Mouse (Mus musculus) neural tube, embryonic 14.5 days (tissue): ENCODE data around the gene Rln3. TPM values are rescaled to one million over a fixed set of nuclear protein-coding genes. Genes with fewer than 3 reads are reported as not detected.
A peak's percentile ranks its signal among the peaks of the same experiment; 100 is the strongest.

Experiments
- ATAC-seq: fragments of 200-750 bp; cut with Nextera tagmentation; 2 replicates; pipeline ENCODE4 v1.8.0; 2017; ENCODE audit warnings: low read depth, mild to moderate bottlenecking, moderate TSS enrichment, moderate library complexity
- H3K27ac ChIP-seq: fragments of 300-500 bp; sonication (generic); 2 replicates; pipeline ENCODE4 v1.5.1; 2014; ENCODE audit warnings: low read depth, mild to moderate bottlenecking, control low read depth, low read length, moderate library complexity, mixed read lengths
- H3K27me3 ChIP-seq: fragments of 300-500 bp; sonication (generic); 2 replicates; pipeline ENCODE4 v1.6.1; 2014; ENCODE audit warnings: low read length; ENCODE audit not compliant: control insufficient read depth, insufficient read depth
- H3K36me3 ChIP-seq: fragments of 300-500 bp; sonication (generic); 2 replicates; pipeline ENCODE4 v1.6.1; 2014; ENCODE audit warnings: low read length, mixed read lengths; ENCODE audit not compliant: control insufficient read depth, insufficient read depth
- H3K4me1 ChIP-seq: fragments of 300-500 bp; sonication (generic); 2 replicates; pipeline ENCODE4 v1.6.1; 2014; ENCODE audit warnings: low read length; ENCODE audit not compliant: control insufficient read depth, insufficient read depth
- H3K4me2 ChIP-seq: fragments of 300-500 bp; sonication (generic); 2 replicates; pipeline ENCODE4 v1.6.1; 2014; ENCODE audit warnings: mild to moderate bottlenecking, low read depth, low read length, control low read depth
- H3K4me3 ChIP-seq: fragments of 300-500 bp; sonication (generic); 2 replicates; pipeline ENCODE4 v1.5.1; 2014; ENCODE audit warnings: low read depth, low read length, control low read depth, mixed read lengths
- H3K9ac ChIP-seq: fragments of 300-500 bp; sonication (generic); replicated peaks from 2 replicates; pipeline ENCODE4 v1.6.1; 2014; ENCODE audit warnings: low read depth, mild to moderate bottlenecking, control low read depth, low read length, mixed read lengths
- H3K9me3 ChIP-seq: fragments of 300-500 bp; sonication (generic); 2 replicates; pipeline ENCODE4 v1.6.1; 2016; ENCODE audit warnings: low read length; ENCODE audit not compliant: control insufficient read depth
- WGBS: fragments of 180-500 bp; shearing (Covaris S2); extraction: QIAGEN DNeasy Blood & Tissue Kit; methylation state at CpG from one replicate; pipeline ENCODE4 v1.1.7; 2014; 5-methylcytosine and 5-hydroxymethylcytosine counted together
- microRNA counts: library from miRNA; unstranded; fragments of <30 nt; microRNA quantifications from one replicate; lab custom pipeline; 2016
- microRNA-seq: library from miRNA; unstranded; fragments of <30 nt; microRNA quantifications from one replicate; pipeline ENCODE4, GENCODE M21; 2016
- polyA plus RNA-seq: library from polyadenylated mRNA; unstranded; fragments of >200 nt; fragmentation: Nextera tagmentation; extraction: Ambion mirVana; gene quantifications from 2 replicates; pipeline ENCODE4 v1.2.1, GENCODE M21; 2014

Rln3 gene
- polyA plus RNA-seq, 1 experiment from 2014 or later = 0.82 TPM

DNA sequence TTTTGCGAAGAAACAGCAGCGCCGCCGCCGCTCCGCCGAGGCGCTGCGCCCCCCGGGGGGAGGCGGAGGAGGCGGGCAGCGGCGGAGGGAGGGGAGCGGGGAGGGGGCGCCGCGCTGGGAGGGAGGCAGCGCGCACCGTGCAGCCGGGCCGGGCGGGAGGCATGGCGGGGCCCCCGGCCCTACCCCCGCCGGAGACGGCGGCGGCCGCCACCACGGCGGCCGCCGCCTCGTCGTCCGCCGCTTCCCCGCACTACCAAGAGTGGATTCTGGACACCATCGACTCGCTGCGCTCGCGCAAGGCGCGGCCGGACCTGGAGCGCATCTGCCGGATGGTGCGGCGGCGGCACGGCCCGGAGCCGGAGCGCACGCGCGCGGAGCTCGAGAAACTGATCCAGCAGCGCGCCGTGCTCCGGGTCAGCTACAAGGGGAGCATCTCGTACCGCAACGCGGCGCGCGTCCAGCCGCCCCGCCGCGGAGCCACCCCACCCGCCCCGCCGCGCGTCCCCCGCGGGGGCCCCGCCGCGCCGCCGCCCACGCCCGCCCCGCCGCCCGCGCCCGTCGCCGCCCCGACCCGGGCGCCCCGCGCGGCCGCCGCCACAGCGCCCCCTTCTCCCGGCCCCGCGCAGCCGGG is 47.2 kb downstream of the Rln3 start, which contains the start of gene Samd1:
Samd1 (plus strand) TSS at position 162 of the 631 bp plus-strand sequence.
- Histone ChIP-seq H3K27ac (peak within 1 kb of the TSS; percentile 91), H3K4me2 (peak within 1 kb of the TSS; percentile 72), H3K4me3 (peak within 1 kb of the TSS; percentile 75), H3K9me3 (no peaks in the 10 kb centered on the region), H3K4me1 (peaks cover 13% of the 10 kb centered on the region), H3K27me3 (0 out of 2 replicates have a peak, but pooled peaks cover 6% of the 10 kb centered on the region), H3K36me3 (peaks cover 11% of the 10 kb centered on the region; the same call in 1 of the 2 replicates), H3K9ac (peak within 1 kb of the TSS; percentile 85)
- 0% methylated on average over 27 of the region's 112 CpGs for WGBS
- ATAC-seq = peak; percentile 28; the same call in 1 of the 2 replicates

DNA sequence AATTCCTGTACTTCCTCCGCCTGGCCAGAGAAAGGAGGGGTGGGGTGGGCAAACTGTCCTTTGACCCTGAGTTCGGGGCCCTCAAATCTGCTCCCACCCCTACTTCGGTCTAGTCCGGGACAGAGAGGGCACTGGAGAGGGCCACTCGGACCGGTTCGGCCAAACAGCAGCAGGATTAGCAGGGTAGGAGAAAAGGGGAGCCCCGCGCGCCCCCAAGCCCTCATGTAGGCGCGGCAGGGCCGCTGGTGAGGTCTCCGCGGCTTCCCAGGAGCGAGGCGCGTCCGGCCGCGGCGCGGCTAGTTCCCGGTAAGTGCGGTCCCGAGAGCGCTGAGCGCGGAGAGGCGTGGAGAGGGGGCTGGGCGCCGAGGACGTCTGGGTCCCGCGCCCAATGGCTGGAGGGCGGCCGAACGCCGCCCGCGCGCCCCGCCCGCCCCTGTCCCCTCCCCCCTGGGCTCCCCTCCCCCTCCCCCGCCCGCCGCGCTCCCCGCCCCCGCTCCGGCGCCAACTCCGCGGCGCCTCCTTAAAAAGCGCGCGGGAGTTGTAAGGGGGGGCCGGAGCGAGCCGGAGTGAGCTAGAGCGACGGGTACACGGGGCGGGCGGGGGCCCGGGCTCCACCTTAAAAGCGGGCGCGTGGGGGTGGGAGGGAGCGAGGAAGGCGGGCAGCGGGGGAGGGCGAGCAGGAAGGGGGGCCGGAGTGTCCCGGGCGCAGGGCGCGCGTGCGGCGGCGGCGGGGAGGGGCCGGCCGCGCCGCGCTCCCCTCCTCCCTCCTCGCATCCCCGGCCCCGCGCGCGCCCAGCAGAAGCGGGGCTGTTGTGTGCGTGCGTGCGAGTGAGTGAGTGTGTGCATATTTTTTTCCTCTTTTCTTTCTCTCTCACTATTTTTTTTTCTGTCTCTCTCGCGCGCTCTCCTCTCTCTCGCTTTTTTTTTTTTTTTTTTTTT is 48.0 kb downstream of the Rln3 start:
- H3K9me3 ChIP-seq = no peaks in the 10 kb centered on the region
- peak; percentile 72 for ATAC-seq
- H3K9ac ChIP-seq = peak overlapping the region; percentile 85
- H3K4me1 ChIP-seq = peaks cover 13% of the 10 kb centered on the region
- 0% methylated on average over 33 of the region's 103 CpGs for WGBS
- H3K27ac ChIP-seq = peak overlapping the region; percentile 91
- H3K4me3 ChIP-seq = peak overlapping the region; percentile 75
- peak overlapping the region; percentile 72 for H3K4me2 ChIP-seq
- H3K36me3 ChIP-seq = peaks cover 14% of the 10 kb centered on the region; the same call in 1 of the 2 replicates
- 0 out of 2 replicates have a peak, but pooled peaks cover 6% of the 10 kb centered on the region for H3K27me3 ChIP-seq

DNA sequence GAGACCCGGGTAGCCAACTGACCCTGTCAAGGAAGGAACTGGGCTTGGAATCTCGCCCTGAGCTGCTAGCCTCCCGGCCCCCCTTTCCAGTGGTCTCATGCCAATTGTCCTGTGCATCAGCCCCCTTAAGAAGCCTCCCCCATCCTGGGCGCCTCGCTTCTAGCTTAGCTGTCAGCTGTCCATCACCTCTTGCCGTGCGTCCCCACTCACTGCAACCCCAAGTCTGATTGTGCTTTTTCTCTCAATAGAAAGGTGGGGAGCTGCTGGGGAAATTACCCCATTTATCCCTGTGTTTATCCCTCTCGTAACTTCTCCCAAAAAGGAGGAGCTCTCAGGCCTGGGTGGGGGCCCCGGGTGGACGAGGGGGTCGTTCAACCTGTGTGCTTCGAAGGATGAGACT is 48.8 kb downstream of the Rln3 start:
- Histone ChIP-seq H3K9ac (no peak overlapping the region), H3K4me3 (peak overlapping the region; percentile 75), H3K27me3 (0 out of 2 replicates have a peak, but pooled peaks cover 6% of the 10 kb centered on the region), H3K4me1 (peaks cover 11% of the 10 kb centered on the region), H3K9me3 (no peaks in the 10 kb centered on the region), H3K4me2 (peak overlapping the region; percentile 72), H3K36me3 (peaks cover 22% of the 10 kb centered on the region), H3K27ac (no peak overlapping the region)
- 17% methylated on average over 12 of the region's 12 CpGs for WGBS
- ATAC-seq = no peak

DNA sequence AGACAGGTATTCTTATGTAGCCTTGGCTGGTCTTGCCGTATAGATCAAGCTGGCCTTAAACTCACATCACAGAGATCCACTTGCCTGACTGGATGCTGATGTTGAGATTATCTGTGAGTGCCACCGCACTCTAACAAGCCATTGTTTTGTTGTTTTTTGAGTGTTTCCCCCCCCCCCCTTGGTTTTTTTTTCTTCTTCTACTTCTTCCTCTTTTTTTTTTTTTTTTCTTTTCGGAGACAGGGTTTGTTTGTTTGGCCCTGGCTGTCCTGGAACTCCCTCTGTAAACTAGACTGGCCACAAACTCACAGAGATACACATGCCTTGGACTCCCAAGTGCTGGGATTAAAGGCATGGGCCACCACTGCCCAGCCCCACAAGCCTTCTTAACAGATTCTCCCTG is 50.8 kb downstream of the Rln3 start:
- H3K4me3 ChIP-seq = no peak overlapping the region
- peaks cover 4% of the 10 kb centered on the region for H3K4me1 ChIP-seq
- peaks cover 19% of the 10 kb centered on the region for H3K36me3 ChIP-seq
- no peaks in the 10 kb centered on the region for H3K27me3 ChIP-seq
- WGBS = 97% methylated on average over 3 of the region's 3 CpGs
- no peak for ATAC-seq
- H3K9me3 ChIP-seq = no peaks in the 10 kb centered on the region
- no peak overlapping the region for H3K27ac ChIP-seq
- H3K4me2 ChIP-seq = no peak overlapping the region
- no peak overlapping the region for H3K9ac ChIP-seq

MicroRNAs within 50 kb of the gene (microRNA counts, 519-probe panel; counts per million panel counts)
- microRNA mmu-miR-1199 (lab: Ali Mortazavi, UCI) = not detected
- 3,772 counts per million, percentile 35 among the panel's probes with 10 or more counts for microRNA mmu-miR-709 (lab: Ali Mortazavi, UCI)

Small RNA genes lying within 50 kb of the gene (microRNA-seq; reads per million reads assigned to microRNA genes)
- gene Mir1199 (not detected), gene Mir709 (not detected), gene Mir8111 (1.4 reads per million)

Other genes starting within 250 kb of the Rln3 start
- 60.8 and 75.0 TPM in 2 replicates for gene Adgrl1, start 144.9 kb downstream of the Rln3 start, polyA plus RNA-seq
- gene Gm10644, start 89.8 kb downstream of the Rln3 start, polyA plus RNA-seq = 0.82 and 1.1 TPM in 2 replicates
- 5.1 and 7.6 TPM in 2 replicates for gene Asf1b, start 89.5 kb downstream of the Rln3 start, polyA plus RNA-seq
- 175 and 181 TPM in 2 replicates for gene Prkaca, start 72.0 kb downstream of the Rln3 start, polyA plus RNA-seq
- 13.6 and 14.8 TPM in 2 replicates for gene Samd1, start 47.3 kb downstream of the Rln3 start, polyA plus RNA-seq
- 0.86 and 0.95 TPM in 2 replicates for gene 1700067K01Rik, start 43.5 kb downstream of the Rln3 start, polyA plus RNA-seq
- gene 2210011C24Rik, start 32.8 kb downstream of the Rln3 start, polyA plus RNA-seq = 1.9 TPM in 1 of 2 replicates, not detected in the other
- 5.1 and 5.2 TPM in 2 replicates for gene Palm3, start 23.5 kb downstream of the Rln3 start, polyA plus RNA-seq
- gene Il27ra, start 2.4 kb downstream of the Rln3 start, polyA plus RNA-seq = 0.43 and 0.45 TPM in 2 replicates
- 1.8 and 2.2 TPM in 2 replicates for gene Gm10643, start 20.1 kb upstream of the Rln3 start, polyA plus RNA-seq
- 10.1 and 12.8 TPM in 2 replicates for gene Rfx1, start 21.8 kb upstream of the Rln3 start, polyA plus RNA-seq
- gene Dcaf15, start 59.8 kb upstream of the Rln3 start, polyA plus RNA-seq = 16.5 and 19.0 TPM in 2 replicates
- gene Podnl1, start 81.0 kb upstream of the Rln3 start, polyA plus RNA-seq = 0.43 and 0.50 TPM in 2 replicates
- gene Cc2d1a, start 102.9 kb upstream of the Rln3 start, polyA plus RNA-seq = 26.8 and 30.7 TPM in 2 replicates
- gene 4930432K21Rik, start 103.0 kb upstream of the Rln3 start, polyA plus RNA-seq = 1.3 and 1.6 TPM in 2 replicates
- 12.4 and 12.5 TPM in 2 replicates for gene Nanos3, start 140.2 kb upstream of the Rln3 start, polyA plus RNA-seq
- gene Zswim4, start 192.1 kb upstream of the Rln3 start, polyA plus RNA-seq = 12.9 and 20.5 TPM in 2 replicates
- gene D8Ertd738e, start 204.7 kb upstream of the Rln3 start, polyA plus RNA-seq = 265 and 294 TPM in 2 replicates
- 51.3 and 51.7 TPM in 2 replicates for gene Mri1, start 212.3 kb upstream of the Rln3 start, polyA plus RNA-seq
- gene Ccdc130, start 225.4 kb upstream of the Rln3 start, polyA plus RNA-seq = 22.5 and 28.8 TPM in 2 replicates